17 mouse cellular contexts compared by ENCODE assay signal in the genomic region with DNA sequence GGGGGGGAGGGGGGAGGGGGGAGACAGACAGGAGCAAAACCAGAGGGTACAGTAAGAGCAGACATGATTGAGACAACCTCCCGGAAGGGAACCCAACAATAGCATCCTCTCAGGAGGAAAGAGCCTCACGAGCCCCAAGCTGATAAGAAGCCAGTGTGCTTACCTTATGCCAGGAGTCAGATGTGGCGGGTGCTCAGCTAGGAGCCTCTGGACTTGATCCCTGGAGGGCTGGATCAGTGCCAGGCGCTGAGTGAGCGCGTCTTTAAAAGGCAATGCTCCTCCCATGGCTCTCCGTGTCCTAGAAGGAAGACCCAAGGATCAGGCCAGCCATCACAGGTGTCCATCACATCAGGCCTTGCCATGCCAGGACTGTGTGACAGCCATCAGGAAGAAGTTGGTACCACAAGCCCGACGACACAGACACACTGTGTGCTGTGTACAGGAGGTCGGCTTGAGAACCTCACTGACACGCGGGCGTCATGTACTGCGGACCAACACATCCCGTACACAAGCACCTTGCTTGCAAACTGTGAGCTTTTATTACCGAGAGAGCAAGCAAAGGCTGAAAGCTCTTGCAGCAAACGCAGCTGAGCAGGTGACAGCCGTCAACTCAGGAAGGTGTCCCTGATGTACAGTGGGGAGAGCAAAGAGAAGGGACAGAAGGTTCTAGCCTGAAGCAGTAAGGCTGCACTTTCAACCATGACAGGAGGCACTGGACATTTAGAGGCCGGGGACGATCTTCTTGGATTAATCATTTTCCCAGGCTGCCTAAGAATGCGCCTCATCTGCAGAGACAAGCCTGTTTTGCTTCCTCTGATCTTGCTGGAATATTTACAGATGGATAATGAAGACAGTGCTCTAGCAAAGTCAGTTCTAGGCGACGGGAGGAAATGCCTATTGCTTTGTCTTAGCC. TPM values are rescaled to one million over a fixed set of nuclear protein-coding genes. Genes with fewer than 3 reads are reported as not detected.
DNase-seq lines count a peak whose midpoint lies in the region; ATAC-seq and TF ChIP-seq lines count a peak whose summit lies in the region.
"Had no signal": no experiment of that assay in that cellular context is flagged by ENCODE, and none has a peak within 500 bp of the region (broad histone marks: within the 10 kb centered on the region; RNA-seq: fewer than 3 reads in every experiment).

No protein-coding gene starts in this region.

- no peak overlapping the region for H3K4me3 ChIP-seq in heart, embryonic 11.5 days (ENCODE audit: low read depth, low read length)
- H3K4me3 ChIP-seq in kidney, postnatal 0 days (replicated peaks; ENCODE audit: low read depth, low read length) = no peak overlapping the region
- H3K4me3 ChIP-seq in forebrain, embryonic 14.5 days (ENCODE audit: low read depth, low read length) = no peak overlapping the region
- H3K4me3 ChIP-seq: embryonic facial prominence, embryonic 12.5 days; forebrain, embryonic 10.5 days; limb, embryonic 15.5 days; midbrain, embryonic 10.5 days had no signal

- ATAC-seq in heart, embryonic 11.5 days (replicated peaks; ENCODE audit: insufficient number of reproducible peaks, low FRiP score, low TSS enrichment) = 0 out of 2 replicates have a peak, but pooled peaks have one; percentile 55
- peak; percentile 47 for ATAC-seq in kidney, postnatal 0 days (replicated peaks; ENCODE audit: low FRiP score, low read depth)
- ATAC-seq in forebrain, embryonic 14.5 days = no peak

- no peaks in the 10 kb centered on the region for H3K27me3 ChIP-seq in heart, embryonic 11.5 days (ENCODE audit: control insufficient read depth, insufficient read depth, low read length)
- H3K27me3 ChIP-seq in kidney, postnatal 0 days (ENCODE audit: insufficient read depth, low read length) = no peaks in the 10 kb centered on the region
- no peaks in the 10 kb centered on the region for H3K27me3 ChIP-seq in forebrain, embryonic 14.5 days (replicated peaks; ENCODE audit: control insufficient read depth, insufficient read depth, low read length)
- H3K27me3 ChIP-seq: embryonic facial prominence, embryonic 12.5 days; limb, embryonic 15.5 days had no signal

- 57% methylated on average over 23 of the region's 23 CpGs for WGBS in heart, embryonic 11.5 days (ENCODE audit: insufficient replicate concordance)
- WGBS in kidney, postnatal 0 days = 76% methylated on average over 23 of the region's 23 CpGs
- WGBS in forebrain, embryonic 14.5 days = 89% methylated on average over 23 of the region's 23 CpGs

- peak overlapping the region; percentile 38 for H3K4me2 ChIP-seq in heart, embryonic 11.5 days
- no peak overlapping the region for H3K4me2 ChIP-seq in kidney, postnatal 0 days (ENCODE audit: low read length)
- no peak overlapping the region for H3K4me2 ChIP-seq in forebrain, embryonic 14.5 days (ENCODE audit: low read length)
- H3K4me2 ChIP-seq: embryonic facial prominence, embryonic 12.5 days; limb, embryonic 15.5 days had no signal

- H3K27ac ChIP-seq in heart, embryonic 11.5 days (ENCODE audit: low read depth, low read length) = no peak overlapping the region
- H3K27ac ChIP-seq in kidney, postnatal 0 days = peak overlapping the region; percentile 73
- H3K27ac ChIP-seq in forebrain, embryonic 14.5 days (ENCODE audit: low read depth, low read length) = no peak overlapping the region
- H3K27ac ChIP-seq: embryonic facial prominence, embryonic 12.5 days; forebrain, embryonic 10.5 days; limb, embryonic 15.5 days; midbrain, embryonic 10.5 days had no signal

- no peak for DNase-seq in heart, adult 9 months (ENCODE audit: low spot score in 2 of 2)
- DNase-seq in urinary bladder, postnatal 14 days (ENCODE audit: low spot score) = peak; percentile 45
- no peak for DNase-seq in urinary bladder, postnatal 25 days (ENCODE audit: low spot score)
- peak; percentile 11 for DNase-seq in kidney, postnatal 0 days (ENCODE audit: low spot score)
- no peak for DNase-seq in forebrain, embryonic 14.5 days (ENCODE audit: low spot score)
- DNase-seq in layer of hippocampus, postnatal 10 days (ENCODE audit: low spot score in 2 of 2) = no peak
- DNase-seq in natural killer cell, adult 2 months (ENCODE audit: low spot score in 2 of 2) = no peak
- DNase-seq: adrenal gland, adult 8-10 months; B cell, adult 2 months; cerebellum, postnatal 25 days; lung, postnatal 10 days; right cerebral cortex, postnatal 14 days had no signal

- no peaks in the 10 kb centered on the region; the same call in 1 of the 2 replicates for H3K4me1 ChIP-seq in heart, embryonic 11.5 days (ENCODE audit: control insufficient read depth, insufficient read depth, low read length)
- no peaks in the 10 kb centered on the region for H3K4me1 ChIP-seq in kidney, postnatal 0 days (replicated peaks; ENCODE audit: insufficient read depth, low read length)
- no peaks in the 10 kb centered on the region for H3K4me1 ChIP-seq in forebrain, embryonic 14.5 days (ENCODE audit: control insufficient read depth, insufficient read depth, low read length)
- H3K4me1 ChIP-seq: embryonic facial prominence, embryonic 12.5 days; forebrain, embryonic 10.5 days; limb, embryonic 15.5 days; midbrain, embryonic 10.5 days had no signal

- H3K9me3 ChIP-seq in heart, embryonic 11.5 days (replicated peaks; ENCODE audit: control insufficient read depth, low read length) = no peaks in the 10 kb centered on the region
- H3K9me3 ChIP-seq in kidney, postnatal 0 days (replicated peaks; ENCODE audit: low read length) = no peaks in the 10 kb centered on the region
- no peaks in the 10 kb centered on the region for H3K9me3 ChIP-seq in forebrain, embryonic 14.5 days (replicated peaks; ENCODE audit: control insufficient read depth, low read length)
- H3K9me3 ChIP-seq: embryonic facial prominence, embryonic 12.5 days; forebrain, embryonic 10.5 days; limb, embryonic 15.5 days; midbrain, embryonic 10.5 days had no signal

- H3K36me3 ChIP-seq in heart, embryonic 11.5 days (ENCODE audit: control insufficient read depth, insufficient read depth, low read length) = no peaks in the 10 kb centered on the region
- H3K36me3 ChIP-seq in kidney, postnatal 0 days (ENCODE audit: insufficient read depth, low read length) = no peaks in the 10 kb centered on the region
- peaks cover 8% of the 10 kb centered on the region; the same call in 1 of the 2 replicates for H3K36me3 ChIP-seq in forebrain, embryonic 14.5 days (ENCODE audit: control insufficient read depth, insufficient read depth, low read length)

- no peak for TF ChIP-seq CTCF in kidney, postnatal 0 days (IDR thresholded peaks at IDR 0.05; ENCODE audit: low read depth)

- H3K9ac ChIP-seq in heart, embryonic 11.5 days (ENCODE audit: low read depth, low read length) = no peak overlapping the region
- no peak overlapping the region for H3K9ac ChIP-seq in kidney, postnatal 0 days (ENCODE audit: low read depth, low read length)
- no peak overlapping the region for H3K9ac ChIP-seq in forebrain, embryonic 14.5 days (ENCODE audit: low read length)
- H3K9ac ChIP-seq: embryonic facial prominence, embryonic 12.5 days; limb, embryonic 15.5 days had no signal

RNA-seq across cellular contexts. Expression of a gene that starts 16.6 kb away (rescaled TPM):
- 33.1 and 34.9 TPM in 2 replicates for polyA plus RNA-seq in heart, embryonic 11.5 days (2014; fragmentation: Nextera tagmentation; extraction: Ambion mirVana)
- 65.8 and 66.1 TPM in 2 replicates for polyA plus RNA-seq in kidney, postnatal 0 days (2015; fragmentation: Nextera tagmentation; extraction: Ambion mirVana)
- 47.2 and 61.2 TPM in 2 replicates for polyA plus RNA-seq in forebrain, embryonic 14.5 days (2014; fragmentation: Nextera tagmentation; extraction: Ambion mirVana)
- total RNA-seq in layer of hippocampus, postnatal 10 days (2021) = 10 to 100 TPM; 23.7 to 28.5 TPM

RNA-seq across cellular contexts. Expression of a gene that starts 45.8 kb away (rescaled TPM):
- polyA plus RNA-seq in heart, embryonic 11.5 days (2014; fragmentation: Nextera tagmentation; extraction: Ambion mirVana) = 233 and 237 TPM in 2 replicates
- polyA plus RNA-seq in kidney, postnatal 0 days (2015; fragmentation: Nextera tagmentation; extraction: Ambion mirVana) = 225 and 228 TPM in 2 replicates
- polyA plus RNA-seq in forebrain, embryonic 14.5 days (2014; fragmentation: Nextera tagmentation; extraction: Ambion mirVana) = 78.9 and 79.4 TPM in 2 replicates
- 10 to 100 TPM; 78.1 to 79.6 TPM for total RNA-seq in layer of hippocampus, postnatal 10 days (2021)

RNA-seq across cellular contexts. Expression of a gene that starts 55.4 kb away (rescaled TPM):
- polyA plus RNA-seq in heart, embryonic 11.5 days (2014; fragmentation: Nextera tagmentation; extraction: Ambion mirVana) = 167 and 169 TPM in 2 replicates
- polyA plus RNA-seq in kidney, postnatal 0 days (2015; fragmentation: Nextera tagmentation; extraction: Ambion mirVana) = 209 and 211 TPM in 2 replicates
- 231 and 240 TPM in 2 replicates for polyA plus RNA-seq in forebrain, embryonic 14.5 days (2014; fragmentation: Nextera tagmentation; extraction: Ambion mirVana)
- 10 to 100 TPM; 72.6 to 81.5 TPM for total RNA-seq in layer of hippocampus, postnatal 10 days (2021)

Comparison
In these comparisons a context has a peak if more than half of its experiments do, and no peak if none do; other contexts are left out.
1. DNase-seq: peak in urinary bladder, postnatal 14 days (single experiment) and kidney, postnatal 0 days (single experiment); none in heart, adult 9 months (0 of 2), urinary bladder, postnatal 25 days (single experiment), forebrain, embryonic 14.5 days (single experiment), layer of hippocampus, postnatal 10 days (0 of 2) and natural killer cell, adult 2 months (0 of 2).